Mouse (Mus musculus): ENCODE results near the gene Slc12a3.

DNA sequence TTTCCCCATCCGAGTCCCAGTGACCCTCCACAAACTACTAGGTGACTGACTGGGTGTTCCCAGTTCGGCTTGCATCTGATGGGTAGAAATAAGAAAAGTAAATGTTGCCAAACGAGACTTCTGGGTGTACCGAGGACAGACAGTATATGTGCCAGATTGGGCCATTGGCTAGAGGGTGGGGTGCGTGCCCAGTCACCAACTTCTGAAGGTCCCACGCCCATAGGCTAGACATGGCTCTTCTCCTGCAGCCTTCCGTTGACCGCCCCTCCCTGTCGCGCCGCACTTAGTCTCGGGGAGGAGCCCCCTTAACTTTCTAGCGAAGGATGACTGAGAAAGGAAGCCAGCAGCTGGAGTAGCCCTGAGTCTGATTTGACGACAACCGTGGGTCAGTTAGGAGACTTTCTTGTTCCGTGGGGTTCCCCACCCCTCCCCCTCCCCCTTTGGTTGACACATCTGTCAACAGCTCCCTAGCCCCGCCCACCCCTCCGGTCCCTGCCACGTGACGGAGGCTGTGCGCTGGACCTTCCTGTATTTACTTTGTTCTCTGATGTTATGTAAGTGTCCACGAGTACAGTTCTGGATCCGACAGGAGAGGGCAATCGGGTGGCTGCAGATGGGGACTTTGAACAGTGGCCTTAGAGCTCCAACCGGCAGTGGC, 58.2 kb downstream of the Slc12a3 start:
- TF ChIP-seq CTCF (IDR thresholded peaks at IDR 0.05; ENCODE audit: borderline replicate concordance, extremely low read depth, insufficient read depth, insufficient read length) (no peak), POLR2A (IDR thresholded peaks at IDR 0.05; ENCODE audit: borderline replicate concordance, extremely low read depth, insufficient read depth, insufficient read length, poor library complexity, severe bottlenecking) (no peak)
